Mouse (Mus musculus) myocyte (in vitro differentiated cells): Measurements from ENCODE around the gene Suclg2.

Experiments
- CEBPB ChIP-seq: IDR thresholded peaks from 2 replicates; pipeline ENCODE4 v1.6.1; 2011; ENCODE audit warnings: mild to moderate bottlenecking, moderate library complexity; ENCODE audit not compliant: poor library complexity, insufficient read depth, severe bottlenecking
- E2F4 ChIP-seq: IDR thresholded peaks from one replicate; pipeline ENCODE4 v1.6.1; 2011; ENCODE audit warnings: mild to moderate bottlenecking, control low read depth, moderate library complexity; ENCODE audit not compliant: insufficient read depth
- MYOD1 ChIP-seq, 3 experiments: IDR thresholded peaks; one replicate each; pipeline ENCODE4 v1.6.1; 2011; ENCODE audit warnings: control low read depth in 2 of 3, low read depth in 2 of 3, mild to moderate bottlenecking in 2 of 3, moderate library complexity in 1 of 3; ENCODE audit not compliant: insufficient read length in 2 of 3, control insufficient read depth in 1 of 3
- MYOG ChIP-seq, 3 experiments: IDR thresholded peaks; one replicate each; pipeline ENCODE4 v1.6.1; 2011; ENCODE audit warnings: control low read depth in 2 of 3, low read depth in 2 of 3, mild to moderate bottlenecking in 2 of 3; ENCODE audit not compliant: insufficient read length in 2 of 3, control insufficient read depth in 1 of 3, insufficient read depth in 1 of 3
- POLR2A ChIP-seq: IDR thresholded peaks from one replicate; pipeline ENCODE4 v1.6.1; 2011; ENCODE audit warnings: low read depth, mild to moderate bottlenecking, control low read depth, moderate library complexity; ENCODE audit not compliant: insufficient read length
- POLR2AphosphoS2 ChIP-seq: IDR thresholded peaks from one replicate; pipeline ENCODE4 v1.6.1; 2011; ENCODE audit warnings: low read depth, control low read depth; ENCODE audit not compliant: insufficient read length
- TCF12 ChIP-seq: IDR thresholded peaks from one replicate; pipeline ENCODE4 v1.6.1; 2011; ENCODE audit warnings: mild to moderate bottlenecking, control low read depth; ENCODE audit not compliant: poor library complexity, insufficient read depth, severe bottlenecking
- USF1 ChIP-seq: IDR thresholded peaks from one replicate; pipeline ENCODE4 v1.6.1; 2011; ENCODE audit warnings: low read depth, mild to moderate bottlenecking, control low read depth, moderate library complexity

GRCm38 (mm10) chr6:95700981-95701610 lies 17.5 kb downstream of the Suclg2 start:
- TF ChIP-seq TCF12, result no peak
- TF ChIP-seq POLR2A, result no peak
- TF ChIP-seq CEBPB, result no peak
- TF ChIP-seq MYOG (IDR thresholded peaks at IDR 0.05; ENCODE audit: control insufficient read depth in 1 of 3, insufficient read depth in 1 of 3, insufficient read length in 2 of 3, low read depth in 2 of 3), result no peak
- no peak for TF ChIP-seq MYOD1 (IDR thresholded peaks at IDR 0.05; ENCODE audit: control insufficient read depth in 1 of 3, insufficient read length in 2 of 3, low read depth in 2 of 3)
- no peak for TF ChIP-seq USF1
- TF ChIP-seq E2F4, result no peak
- TF ChIP-seq POLR2AphosphoS2, result no peak
